Mouse (Mus musculus) lung, adult 2 months (tissue): ENCODE results near the gene Xxylt1.

Source experiments
- CTCF ChIP-seq: fragments of 200-500 bp; IDR thresholded peaks from 2 replicates; pipeline ENCODE4 v1.5.1; 2011; ENCODE audit warnings: mild to moderate bottlenecking, low read length, control low read depth; ENCODE audit not compliant: insufficient read depth
- POLR2A ChIP-seq: fragments of 200-500 bp; IDR thresholded peaks from 2 replicates; pipeline ENCODE4 v1.6.1; 2011; ENCODE audit warnings: low read depth, mild to moderate bottlenecking, control low read depth, low read length, borderline replicate concordance; ENCODE audit errors: extremely low read depth

DNA sequence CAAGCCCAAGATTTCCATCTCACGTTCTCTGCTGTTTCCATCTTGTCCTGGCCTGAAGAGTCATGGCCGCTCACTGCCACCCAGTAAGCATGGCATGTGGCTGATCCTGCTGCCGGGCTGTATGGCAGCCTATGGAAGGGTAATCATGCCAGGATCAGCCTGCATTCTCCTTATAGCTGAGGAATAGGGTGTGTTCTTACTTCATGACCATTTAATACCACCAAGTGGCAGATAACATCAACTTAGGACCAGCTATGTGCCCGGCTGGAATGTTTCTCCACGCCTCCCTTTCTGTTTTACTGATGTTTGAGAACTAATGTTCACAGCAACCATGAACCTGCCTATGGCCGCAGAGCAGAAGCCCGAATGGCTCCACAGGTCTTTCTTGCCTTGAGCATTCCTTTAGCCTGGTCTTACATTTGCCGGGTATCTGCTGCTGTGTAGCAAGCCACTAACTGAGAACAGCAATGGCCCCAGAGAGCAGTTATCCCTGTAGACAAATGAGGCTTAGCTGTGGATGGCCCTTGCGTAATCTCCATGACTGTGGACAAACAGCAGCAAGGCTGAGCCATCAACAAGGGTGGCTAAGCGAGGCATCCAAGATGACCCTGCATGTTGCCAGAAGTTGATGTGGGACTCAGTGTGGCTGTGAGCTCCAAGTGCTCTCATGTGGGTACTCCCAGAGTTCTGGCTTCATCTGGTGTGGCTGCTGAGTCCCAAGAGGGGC lies 63.4 kb downstream of the Xxylt1 start:
- TF ChIP-seq CTCF (no peak), POLR2A (no peak)
